Mouse (Mus musculus) adrenal gland, postnatal 4 days (tissue): ENCODE data around the gene Npas2. TPM values are rescaled to one million over a fixed set of nuclear protein-coding genes. Genes with fewer than 3 reads are reported as not detected.
A peak's percentile ranks its signal among the peaks of the same experiment; 100 is the strongest.

Experiments
- DNase-seq, 2 experiments: peaks; one replicate each; pipeline ENCODE4 v3.0.0; 2021 to 2022; ENCODE audit warnings: low spot score in 2 of 2, mixed read lengths in 2 of 2
- total RNA-seq, 2 experiments: library from RNA; stranded (reverse); gene quantifications; 2 replicates each; pipeline ENCODE4 v1.2.3; 2021

Npas2 gene
- total RNA-seq, 2 experiments from 2014 or later = 8.0 to 9.5 TPM

DNA sequence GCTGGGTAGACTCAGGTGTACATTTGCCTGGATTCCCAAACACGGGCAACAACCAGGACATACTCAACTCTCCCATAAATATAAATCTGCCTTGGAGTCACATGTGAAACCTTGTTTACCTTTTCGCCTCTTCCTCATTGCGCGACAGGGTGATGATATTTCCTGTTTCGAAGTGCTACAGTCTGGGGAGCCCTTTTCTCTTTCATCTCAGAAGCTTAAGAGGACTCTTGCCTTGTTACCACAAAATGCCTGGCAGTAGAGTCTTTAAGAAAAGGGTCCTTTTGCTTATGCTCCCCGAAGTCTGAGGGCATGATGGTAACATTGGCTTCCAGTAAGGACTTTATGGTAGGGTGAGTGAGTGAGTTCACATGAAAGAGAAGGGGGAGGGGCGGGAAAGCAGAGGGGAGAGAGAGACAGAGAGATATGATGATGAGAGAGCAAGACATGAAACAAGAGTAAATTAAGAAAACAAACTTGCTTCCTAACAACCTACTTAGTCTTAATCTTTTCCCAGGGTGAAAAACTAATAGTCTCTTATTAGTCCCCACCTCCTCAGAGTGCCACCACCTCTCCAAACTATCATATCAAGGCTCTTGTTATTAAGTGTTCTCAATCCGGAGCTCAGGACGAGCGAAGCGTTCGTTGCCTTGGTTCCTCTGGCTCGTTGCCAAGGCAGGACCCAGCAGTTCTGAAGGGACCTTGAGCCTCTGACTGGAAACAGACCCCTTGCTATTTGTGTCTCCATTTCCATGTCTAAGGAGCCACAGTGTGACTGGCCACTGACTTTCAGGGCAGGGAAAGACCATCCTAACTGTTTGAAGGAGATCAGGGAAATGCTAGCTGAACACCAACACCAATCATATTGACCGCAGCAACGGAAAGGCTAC, 87.7 kb downstream of the Npas2 start:
- DNase-seq = peak in 1 of 2 experiments; percentile 24

DNA sequence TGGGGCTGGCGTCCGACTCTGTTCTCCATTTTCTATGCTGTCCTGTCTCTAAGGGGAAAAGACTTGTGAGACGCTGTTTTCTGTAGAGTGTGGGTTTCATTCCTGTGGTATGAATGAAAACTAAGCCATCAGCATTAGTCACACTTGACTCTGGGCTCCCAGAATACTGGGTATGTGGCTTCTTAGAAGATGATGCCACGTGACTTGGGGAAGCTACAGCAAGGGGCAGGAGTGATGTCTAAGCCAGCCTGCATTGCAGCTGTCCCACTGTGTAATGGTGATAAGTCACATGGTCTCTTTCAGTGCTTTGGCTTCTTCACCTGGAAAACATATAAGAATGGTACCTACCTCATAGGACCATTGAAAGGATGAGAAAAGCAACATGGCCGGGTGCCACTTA, 88.4 kb downstream of the Npas2 start:
- DNase-seq = no peak

DNA sequence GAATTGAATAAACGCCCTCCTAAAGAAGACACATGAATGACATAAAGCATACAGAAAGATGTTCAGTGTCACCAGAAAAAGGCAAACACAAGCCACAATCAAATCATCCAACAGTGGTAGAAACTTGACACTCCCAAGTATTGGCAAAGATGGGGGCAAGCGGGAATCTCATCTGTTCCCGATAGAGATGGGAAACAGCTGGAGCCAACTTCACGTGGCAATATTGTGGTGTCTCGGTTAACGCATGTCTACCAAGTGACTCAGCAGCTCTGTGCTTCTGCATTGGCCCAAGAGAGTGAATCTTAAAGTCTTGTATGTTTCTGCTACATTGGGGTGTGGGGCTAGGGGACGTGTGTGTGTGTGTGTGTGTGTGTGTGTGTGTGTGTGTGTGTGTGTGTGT, 89.8 kb downstream of the Npas2 start:
- no peak for DNase-seq

DNA sequence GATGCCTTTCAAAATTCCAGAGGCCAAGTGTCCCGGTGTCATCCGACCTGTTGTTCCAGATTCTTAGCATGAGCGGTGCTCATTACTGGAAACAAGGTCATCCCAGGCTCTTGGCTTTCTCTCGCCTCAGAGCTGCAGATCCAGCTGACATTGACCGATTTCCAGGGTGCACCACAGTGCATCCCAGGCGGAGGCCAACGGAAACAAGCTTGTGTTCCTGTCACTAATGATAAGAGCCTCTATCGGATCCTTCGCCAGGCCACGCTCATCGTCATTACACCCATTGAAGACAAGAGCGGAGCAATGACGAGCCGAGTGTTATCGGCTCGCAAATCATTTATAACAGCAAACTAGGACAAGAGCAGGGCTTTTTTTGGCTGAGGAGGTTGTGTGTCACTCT, 91.3 kb downstream of the Npas2 start:
- peak in 1 of 2 experiments; percentile 53 for DNase-seq

DNA sequence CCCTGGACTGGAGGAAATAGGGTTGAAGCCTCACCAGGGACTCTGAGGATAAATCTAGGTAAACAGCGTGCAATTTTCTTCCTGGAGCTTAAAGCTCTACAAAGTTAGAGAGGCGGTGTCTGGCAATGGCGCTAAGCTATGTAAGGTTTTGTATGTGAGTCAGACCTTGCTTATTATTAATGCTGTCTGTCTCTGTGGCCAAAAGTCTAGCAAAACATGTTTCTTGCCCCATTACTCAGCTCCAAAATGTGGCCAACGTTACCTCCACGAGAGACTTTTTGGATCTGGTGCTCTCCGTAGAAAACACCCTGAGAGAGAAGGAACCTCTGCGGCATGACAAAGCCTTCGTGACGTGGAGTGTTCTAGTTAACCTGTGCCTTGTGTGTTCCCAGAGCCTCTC, 93.5 kb downstream of the Npas2 start:
- DNase-seq = no peak

DNA sequence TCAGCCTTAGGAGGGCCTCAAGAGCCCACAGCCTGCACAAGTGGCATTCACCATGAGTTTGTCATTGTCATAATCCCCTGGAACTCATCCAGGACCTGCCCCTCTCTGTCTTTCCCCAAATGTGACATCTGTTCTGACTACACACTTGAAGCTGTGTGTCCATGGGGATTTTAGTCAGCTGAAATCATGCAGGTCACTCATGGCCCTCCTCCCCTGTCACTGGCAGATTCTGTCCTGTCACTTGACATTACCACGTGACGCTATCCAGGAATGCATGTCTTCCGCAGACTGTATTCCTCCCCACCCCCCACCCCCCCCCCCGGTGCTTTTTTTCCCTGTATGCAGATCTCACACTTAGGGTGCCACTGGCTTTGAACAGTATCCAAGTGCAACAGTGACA, 94.3 kb downstream of the Npas2 start:
- DNase-seq = no peak

DNA sequence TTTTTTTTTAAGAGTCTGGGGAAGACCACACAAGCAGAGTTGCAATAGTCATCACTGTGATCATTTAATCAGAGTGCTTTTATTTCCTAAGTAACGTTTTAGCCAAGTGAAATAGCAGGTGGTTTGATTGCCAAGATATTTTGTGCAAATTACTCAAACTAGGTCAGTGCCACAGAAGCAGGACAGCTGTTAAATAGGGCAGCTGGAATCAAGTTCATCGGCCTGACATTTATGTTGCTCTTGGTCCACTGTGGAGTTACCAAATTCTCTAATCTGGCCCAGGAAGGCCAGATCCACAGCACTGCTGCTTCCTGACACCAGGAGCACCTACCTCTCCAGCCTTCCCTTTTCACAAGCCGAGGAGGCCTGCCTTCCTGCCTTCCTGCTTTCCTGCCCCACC, 94.9 kb downstream of the Npas2 start:
- DNase-seq = no peak

DNA sequence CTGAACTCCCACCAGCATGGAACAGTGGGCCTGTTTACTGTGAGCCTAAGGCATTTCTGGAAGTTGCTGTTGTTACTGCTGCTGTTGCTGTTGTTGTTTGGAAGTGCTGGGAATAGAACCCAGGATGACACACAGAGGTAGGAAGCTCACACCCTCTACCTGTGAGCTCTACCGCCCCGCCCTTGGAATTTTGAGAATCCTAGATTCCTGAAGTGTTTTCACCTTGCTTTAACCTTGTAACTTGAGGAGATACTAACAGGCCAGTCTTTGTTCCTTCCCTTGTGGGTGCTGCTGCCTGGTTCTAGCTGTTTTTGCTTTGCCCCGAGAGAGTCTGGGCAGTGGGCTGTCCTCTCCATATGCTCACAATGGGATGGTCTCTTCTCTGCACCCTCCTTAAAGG, 98.5 kb downstream of the Npas2 start:
- DNase-seq = no peak

DNA sequence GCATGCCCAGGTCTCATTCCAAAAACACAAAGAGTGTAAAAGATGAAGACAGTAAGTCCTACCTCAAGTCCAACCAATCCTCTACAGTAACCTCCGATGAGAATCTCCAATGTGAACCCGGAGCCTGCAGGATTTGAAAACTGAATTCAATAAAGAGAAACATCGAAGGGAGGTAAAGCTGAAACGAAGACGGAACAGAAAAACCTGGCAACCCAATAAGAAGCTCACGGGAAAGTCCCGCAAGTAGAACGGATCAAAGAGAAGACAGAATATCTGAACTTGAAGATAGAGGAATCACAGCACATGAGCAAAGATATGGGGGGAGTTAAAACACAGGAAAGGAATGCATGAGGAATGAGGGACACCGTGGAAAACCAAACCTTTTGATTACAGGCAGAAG, 104.8 kb downstream of the Npas2 start:
- no peak for DNase-seq

DNA sequence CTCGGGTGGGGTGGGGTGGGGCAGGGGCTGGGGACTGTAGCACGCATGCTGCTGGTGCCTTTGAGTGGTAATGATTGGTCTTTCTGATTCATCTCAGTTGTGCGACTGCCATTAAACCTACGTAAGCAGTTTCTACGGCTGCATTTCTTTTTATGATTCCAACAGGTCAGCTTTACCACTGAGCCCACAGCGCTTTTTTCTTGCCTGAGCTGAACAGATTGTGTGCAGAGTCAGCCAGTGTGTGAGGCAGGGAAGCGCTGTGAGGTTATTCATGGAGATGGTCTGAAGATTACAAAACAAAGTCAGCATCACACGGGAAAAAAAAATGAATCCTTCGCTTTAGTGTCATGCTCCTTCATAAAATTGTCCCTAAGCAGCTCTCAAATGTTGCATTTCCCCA, 106.7 kb downstream of the Npas2 start:
- no peak for DNase-seq

DNA sequence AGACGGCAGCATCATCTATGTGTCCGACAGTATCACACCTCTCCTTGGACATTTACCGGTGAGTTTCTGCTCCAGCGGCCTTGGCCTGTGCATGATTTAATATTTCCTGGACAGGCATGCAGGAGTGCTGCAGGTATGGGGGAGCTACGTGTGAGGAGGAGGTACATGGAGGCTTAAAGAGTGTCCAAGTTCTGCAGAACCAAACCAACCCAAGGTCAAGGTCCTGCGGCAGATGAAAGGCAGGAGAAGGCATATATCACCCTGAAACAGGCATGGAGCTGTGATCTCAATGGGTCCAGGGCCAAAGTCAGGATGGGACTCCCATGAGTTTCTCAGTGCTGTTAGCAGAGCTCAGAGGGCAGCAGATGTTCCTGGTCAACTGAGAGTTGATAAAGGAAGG, 107.1 kb downstream of the Npas2 start:
- DNase-seq = no peak

DNA sequence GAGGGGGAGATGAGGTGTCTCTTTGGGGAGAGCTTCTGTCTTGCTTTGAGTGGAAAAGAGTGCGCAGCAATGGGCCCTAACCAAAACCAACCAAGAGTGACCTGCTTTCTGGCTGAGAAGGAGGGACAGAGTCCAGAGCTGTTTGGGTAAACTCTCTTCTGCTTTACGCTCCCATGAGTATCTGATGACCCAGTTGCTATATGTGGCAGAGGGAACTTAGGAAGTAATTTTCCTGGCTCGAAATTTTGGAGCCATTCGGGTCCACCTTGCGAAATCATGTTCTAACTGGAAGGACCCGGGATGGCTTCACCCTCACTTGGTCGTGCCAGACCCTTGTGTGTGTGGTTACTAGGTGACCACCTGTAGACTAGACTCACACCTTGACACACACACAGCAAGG, 108.7 kb downstream of the Npas2 start:
- DNase-seq = no peak

DNA sequence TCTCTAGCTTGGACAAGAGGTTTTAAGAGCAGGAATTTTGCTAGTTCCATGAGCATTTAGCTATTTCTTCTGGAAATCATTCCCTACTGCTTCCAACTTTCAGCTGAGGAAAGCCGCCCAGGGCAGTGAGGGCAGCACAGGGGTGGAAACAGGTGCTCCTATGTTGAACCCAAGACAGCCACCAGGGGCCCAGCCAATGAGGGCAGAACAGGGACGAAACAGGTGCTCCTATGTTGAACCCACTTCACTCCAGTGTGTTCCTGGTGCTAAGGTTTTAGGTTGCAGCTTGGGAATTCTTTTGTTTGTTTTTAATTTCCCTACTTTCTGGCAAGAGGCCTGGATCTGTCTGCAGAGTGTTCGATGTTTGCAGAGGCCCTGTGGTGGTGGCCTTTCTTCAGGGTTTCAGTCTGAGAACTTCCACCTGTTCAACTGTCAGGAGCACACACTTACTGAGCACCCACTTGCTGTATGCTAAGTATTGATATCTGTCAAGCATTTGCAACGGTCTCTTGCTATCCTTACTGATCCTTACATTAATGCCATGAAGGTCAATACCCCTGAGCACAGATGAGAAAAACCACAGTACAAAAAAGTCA, 109.6 kb downstream of the Npas2 start:
- no peak for DNase-seq

DNA sequence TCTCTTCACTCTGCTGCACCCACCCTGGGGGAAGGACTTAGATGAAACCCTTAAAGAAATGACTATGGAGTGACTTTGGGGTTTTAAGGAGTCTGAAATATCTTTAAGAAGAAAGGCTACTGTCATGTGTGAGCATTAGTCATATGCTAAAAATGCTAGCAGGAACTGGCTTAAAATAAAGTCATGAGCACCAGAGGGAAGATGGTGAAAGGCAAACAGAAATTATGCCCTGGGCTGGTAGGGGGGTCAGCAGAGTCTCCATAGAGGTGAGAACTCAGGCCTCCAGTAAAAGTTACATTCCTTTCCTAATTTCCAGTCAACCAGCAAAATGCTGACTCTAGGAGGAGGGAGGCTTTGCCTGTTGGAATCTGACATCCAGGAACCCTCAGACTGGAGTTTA, 113.8 kb downstream of the Npas2 start:
- DNase-seq = no peak

DNA sequence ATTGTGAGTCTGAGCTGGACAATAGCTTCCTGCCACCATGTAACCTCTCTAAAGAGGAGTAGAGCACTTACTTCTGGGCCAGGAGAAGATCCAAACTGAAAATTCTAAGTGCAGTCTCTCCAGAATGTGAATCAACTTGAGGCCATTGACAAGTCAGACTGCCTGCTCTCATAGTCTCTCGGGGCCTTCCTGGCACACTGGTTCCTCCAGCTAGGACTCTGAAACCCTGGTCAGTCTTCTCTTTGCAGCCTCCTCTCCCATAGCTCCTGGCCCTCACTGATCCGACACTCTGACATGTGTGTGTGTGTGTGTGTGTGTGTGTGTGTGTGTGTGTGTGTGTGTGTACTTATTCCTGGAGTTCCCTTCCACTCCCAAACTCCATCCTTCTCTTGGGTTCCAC, 114.4 kb downstream of the Npas2 start:
- no peak for DNase-seq

DNA sequence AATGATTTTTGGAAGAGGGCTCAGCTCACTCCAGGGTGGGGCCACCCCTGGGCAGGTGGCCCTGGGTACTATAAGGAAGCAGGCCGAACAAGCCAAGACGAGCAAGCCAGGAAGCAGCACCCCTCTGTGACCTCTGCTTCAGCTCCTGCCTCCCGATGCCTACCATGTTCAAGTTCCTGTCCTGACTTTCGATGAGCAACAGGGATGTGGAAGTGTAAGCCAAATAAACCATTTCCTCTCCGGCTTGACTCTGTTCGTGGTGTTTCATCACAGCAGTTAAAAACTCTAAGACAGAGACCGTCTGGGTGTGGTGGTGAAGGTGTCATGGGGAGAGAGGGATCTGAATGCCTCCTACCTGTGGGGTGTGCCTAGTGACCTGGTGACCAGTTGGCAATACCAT, 116.0 kb downstream of the Npas2 start:
- no peak for DNase-seq

DNA sequence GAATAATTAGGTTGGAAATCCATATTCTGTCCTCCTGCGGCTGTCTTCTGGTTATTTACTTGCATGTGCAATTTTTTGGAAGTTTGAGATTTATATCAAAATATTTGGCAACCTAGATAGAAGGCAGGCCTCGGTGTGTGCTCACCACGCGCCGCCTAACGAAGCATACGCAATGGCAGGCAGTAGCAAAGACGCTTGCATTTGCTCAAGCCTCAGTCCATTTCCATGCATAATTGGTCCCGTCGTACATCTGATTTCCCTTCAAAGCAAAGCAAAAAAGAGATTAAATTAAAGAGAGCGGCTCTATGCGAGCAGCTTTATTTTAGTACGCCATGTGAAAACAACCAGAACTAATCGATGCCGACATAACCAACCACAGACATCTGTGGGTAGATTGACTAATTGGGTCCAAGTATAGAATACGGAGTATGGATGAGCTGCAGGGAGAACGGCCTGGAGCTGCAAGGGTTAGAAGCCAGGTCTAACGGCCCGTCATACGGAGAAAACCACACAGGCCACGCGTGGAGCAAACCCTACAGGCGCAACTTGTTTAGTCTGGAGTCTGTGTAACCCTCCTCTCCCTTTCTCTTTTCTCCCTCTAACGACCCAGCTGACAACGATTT, 118.9 kb downstream of the Npas2 start:
- DNase-seq = no peak

DNA sequence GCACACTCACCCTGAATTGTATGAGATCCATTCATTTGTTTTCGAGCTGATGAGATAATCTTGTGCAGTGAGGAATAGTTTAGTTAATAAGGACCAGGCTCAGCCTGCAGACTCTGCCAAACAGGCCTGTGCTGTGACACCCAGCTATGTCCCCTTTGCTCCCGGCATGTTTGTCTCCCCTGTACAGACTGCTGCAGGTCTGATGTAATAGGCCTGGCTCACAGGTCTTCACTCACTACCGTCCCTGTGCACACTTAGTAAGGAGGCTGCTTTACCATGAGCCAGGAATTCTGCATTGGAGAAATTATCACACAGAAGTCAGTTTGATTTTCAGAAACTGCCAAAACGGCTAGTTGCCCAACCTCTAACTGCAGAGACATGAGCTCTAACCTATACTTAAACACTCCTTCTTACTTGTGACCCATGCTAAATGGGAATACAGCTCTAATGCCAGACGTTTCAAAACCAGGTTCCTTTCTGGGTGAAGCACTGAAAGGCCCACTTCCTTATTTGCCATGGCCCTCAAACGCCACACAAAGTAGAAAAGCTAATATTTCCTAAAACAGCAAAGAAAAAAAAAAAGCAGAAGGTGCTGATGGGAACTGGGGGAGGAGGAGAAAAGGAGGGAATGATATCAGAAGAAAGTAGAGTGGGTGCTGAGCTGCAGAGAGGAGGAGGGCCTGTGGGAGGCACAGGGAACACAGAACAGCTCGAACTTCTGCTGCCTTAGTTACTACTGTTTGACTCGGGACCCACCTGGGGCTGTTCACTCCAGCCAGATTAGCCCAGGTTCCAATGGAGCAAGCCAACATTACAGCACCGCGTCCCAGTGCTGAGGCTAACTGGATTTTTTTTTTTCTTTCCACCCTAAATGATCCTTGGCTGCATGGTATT, 120.1 kb downstream of the Npas2 start:
- DNase-seq = no peak

DNA sequence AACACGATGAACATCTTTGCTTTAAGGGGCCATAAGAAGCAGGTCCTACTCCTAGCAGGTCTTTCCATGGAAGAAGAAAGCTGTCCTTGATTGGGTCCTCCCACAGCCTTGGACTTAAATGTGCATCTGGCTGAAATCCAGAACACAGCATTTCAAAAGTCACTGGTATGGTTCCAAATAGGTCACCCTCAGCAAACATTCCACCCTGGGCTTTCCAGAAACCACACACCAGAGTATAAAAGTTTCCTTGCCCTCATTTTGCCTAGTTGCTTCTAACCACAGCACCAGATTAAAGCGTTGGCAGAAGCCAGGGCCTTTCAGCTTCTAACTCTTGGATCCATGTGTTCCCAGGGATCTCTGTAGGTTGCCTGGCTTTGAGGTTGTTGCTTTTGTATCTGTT, 124.4 kb downstream of the Npas2 start:
- DNase-seq = peak in 1 of 2 experiments; percentile 21

DNA sequence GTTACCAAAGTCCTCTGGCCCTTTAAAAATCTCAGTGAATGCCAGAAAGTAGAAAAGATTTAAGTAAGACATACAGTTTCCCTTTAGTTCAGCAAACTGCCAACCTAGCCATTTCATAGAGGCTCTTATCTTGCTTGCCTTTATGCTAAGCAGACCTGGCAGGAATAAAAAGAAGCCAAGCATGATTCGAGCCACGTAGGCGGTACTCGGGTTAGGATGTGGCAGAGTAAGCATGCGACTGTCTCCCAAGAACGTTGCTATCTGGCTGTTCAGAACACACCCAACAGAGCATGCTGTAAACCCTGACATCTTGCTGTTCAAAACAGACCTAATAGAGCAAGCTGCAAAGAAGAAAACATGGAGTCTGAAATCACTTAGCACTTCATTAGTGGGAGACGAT, 125.3 kb downstream of the Npas2 start:
- no peak for DNase-seq

DNA sequence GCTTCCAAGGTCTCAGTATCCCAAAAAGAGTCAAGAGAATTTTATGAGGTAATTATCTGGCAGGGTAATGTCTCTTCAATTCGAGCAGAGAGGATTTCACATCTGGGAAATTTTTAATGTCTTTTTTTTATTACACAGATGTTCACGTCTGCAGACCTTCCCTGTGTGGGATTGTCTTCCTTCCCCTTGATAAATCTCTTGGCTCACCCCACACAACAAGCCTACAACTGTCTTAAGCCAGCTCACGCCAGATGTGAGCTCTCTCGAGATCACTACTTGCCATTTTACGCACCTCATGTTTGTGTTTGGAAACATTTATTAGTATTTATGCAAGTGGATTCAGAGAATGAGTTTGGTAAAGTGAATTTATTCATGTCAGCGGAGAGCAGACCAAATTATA, 128.4 kb downstream of the Npas2 start:
- no peak for DNase-seq
